Mouse (Mus musculus): ENCODE data around the gene Gsg1l. TPM values are rescaled to one million over a fixed set of nuclear protein-coding genes. Genes with fewer than 3 reads are reported as not detected.

The Gsg1l gene
- polyA plus RNA-seq, 1 experiment from 2014 or later, result 0.55 TPM

- Histone ChIP-seq H3K4me3 (ENCODE audit: low read depth, low read length) (no peak overlapping the region), H3K9me3 (ENCODE audit: control insufficient read depth, low read length) (no peaks in the 10 kb centered on the region), H3K9ac (ENCODE audit: low read length) (no peak overlapping the region), H3K4me2 (ENCODE audit: low read depth, severe bottlenecking) (no peak overlapping the region), H3K27ac (replicated peaks; ENCODE audit: low read depth, low read length) (no peak overlapping the region), H3K4me1 (ENCODE audit: control insufficient read depth, insufficient read depth, low read length) (no peaks in the 10 kb centered on the region), H3K36me3 (ENCODE audit: control insufficient read depth, insufficient read depth, low read length) (no peaks in the 10 kb centered on the region), H3K27me3 (ENCODE audit: control insufficient read depth, insufficient read depth, low read length) (peaks cover 5% of the 10 kb centered on the region; the same call in 1 of the 2 replicates)
- WGBS, result 63% methylated on average over 9 of the region's 9 CpGs
- DNase-seq (ENCODE audit: low spot score) (no peak), ATAC-seq (ENCODE audit: insufficient number of reproducible peaks, low FRiP score, low TSS enrichment, low read depth) (no peak)
Measured at GRCm38 (mm10) chr7:126075058-126075457, 7.2 kb downstream of the Gsg1l start.

- WGBS, result 92% methylated on average over 4 of the region's 4 CpGs
- Histone ChIP-seq H3K9me3 (ENCODE audit: control insufficient read depth, low read length) (no peaks in the 10 kb centered on the region), H3K36me3 (ENCODE audit: control insufficient read depth, insufficient read depth, low read length) (no peaks in the 10 kb centered on the region), H3K27ac (replicated peaks; ENCODE audit: low read depth, low read length) (no peak overlapping the region), H3K9ac (ENCODE audit: low read length) (no peak overlapping the region), H3K4me3 (ENCODE audit: low read depth, low read length) (no peak overlapping the region), H3K4me1 (ENCODE audit: control insufficient read depth, insufficient read depth, low read length) (no peaks in the 10 kb centered on the region), H3K4me2 (ENCODE audit: low read depth, severe bottlenecking) (no peak overlapping the region), H3K27me3 (ENCODE audit: control insufficient read depth, insufficient read depth, low read length) (no peaks in the 10 kb centered on the region)
- ATAC-seq (ENCODE audit: insufficient number of reproducible peaks, low FRiP score, low TSS enrichment, low read depth) (no peak), DNase-seq (ENCODE audit: low spot score) (no peak)
Measured at GRCm38 (mm10) chr7:126070321-126070720, 11.9 kb downstream of the Gsg1l start.

- 66% methylated on average over 14 of the region's 14 CpGs for whole genome bisulfite sequencing
- no peak overlapping the region for H3K27ac ChIP-seq (replicated peaks; ENCODE audit: low read depth, low read length)
- ATAC-seq (ENCODE audit: insufficient number of reproducible peaks, low FRiP score, low TSS enrichment, low read depth), result no peak
- H3K9ac ChIP-seq (ENCODE audit: low read length), result no peak overlapping the region
- H3K4me2 ChIP-seq (ENCODE audit: low read depth, severe bottlenecking), result no peak overlapping the region
- no peak for DNase-seq (ENCODE audit: low spot score)
- H3K27me3 ChIP-seq (ENCODE audit: control insufficient read depth, insufficient read depth, low read length), result no peaks in the 10 kb centered on the region
- no peak overlapping the region for H3K4me3 ChIP-seq (ENCODE audit: low read depth, low read length)
- H3K9me3 ChIP-seq (ENCODE audit: control insufficient read depth, low read length), result no peaks in the 10 kb centered on the region
- H3K4me1 ChIP-seq (ENCODE audit: control insufficient read depth, insufficient read depth, low read length), result no peaks in the 10 kb centered on the region
- H3K36me3 ChIP-seq (ENCODE audit: control insufficient read depth, insufficient read depth, low read length), result no peaks in the 10 kb centered on the region
Measured at GRCm38 (mm10) chr7:126066777-126067176, 15.4 kb downstream of the Gsg1l start.

GRCm38 (mm10) chr7:126065243-126065876 is 16.9 kb downstream of the Gsg1l start:
- Histone ChIP-seq H3K36me3 (ENCODE audit: control insufficient read depth, insufficient read depth, low read length) (no peaks in the 10 kb centered on the region), H3K9me3 (ENCODE audit: control insufficient read depth, low read length) (no peaks in the 10 kb centered on the region), H3K27ac (replicated peaks; ENCODE audit: low read depth, low read length) (no peak overlapping the region), H3K27me3 (ENCODE audit: control insufficient read depth, insufficient read depth, low read length) (no peaks in the 10 kb centered on the region), H3K9ac (ENCODE audit: low read length) (no peak overlapping the region), H3K4me1 (ENCODE audit: control insufficient read depth, insufficient read depth, low read length) (no peaks in the 10 kb centered on the region), H3K4me3 (ENCODE audit: low read depth, low read length) (no peak overlapping the region), H3K4me2 (ENCODE audit: low read depth, severe bottlenecking) (no peak overlapping the region)
- DNase-seq (ENCODE audit: low spot score), result no peak
- WGBS, result 69% methylated on average over 5 of the region's 5 CpGs
- ATAC-seq (ENCODE audit: insufficient number of reproducible peaks, low FRiP score, low TSS enrichment, low read depth), result no peak

- no peak overlapping the region for H3K27ac ChIP-seq (replicated peaks; ENCODE audit: low read depth, low read length)
- no peak overlapping the region for H3K9ac ChIP-seq (ENCODE audit: low read length)
- WGBS, result 76% methylated on average over 4 of the region's 4 CpGs
- no peaks in the 10 kb centered on the region for H3K4me1 ChIP-seq (ENCODE audit: control insufficient read depth, insufficient read depth, low read length)
- DNase-seq (ENCODE audit: low spot score), result no peak
- ATAC-seq (ENCODE audit: insufficient number of reproducible peaks, low FRiP score, low TSS enrichment, low read depth), result no peak
- H3K36me3 ChIP-seq (ENCODE audit: control insufficient read depth, insufficient read depth, low read length), result no peaks in the 10 kb centered on the region
- H3K27me3 ChIP-seq (ENCODE audit: control insufficient read depth, insufficient read depth, low read length), result no peaks in the 10 kb centered on the region
- H3K4me3 ChIP-seq (ENCODE audit: low read depth, low read length), result no peak overlapping the region
- no peak overlapping the region for H3K4me2 ChIP-seq (ENCODE audit: low read depth, severe bottlenecking)
- no peaks in the 10 kb centered on the region for H3K9me3 ChIP-seq (ENCODE audit: control insufficient read depth, low read length)
Measured at GRCm38 (mm10) chr7:126062228-126062627, 20.0 kb downstream of the Gsg1l start.

- no peaks in the 10 kb centered on the region for H3K36me3 ChIP-seq (ENCODE audit: control insufficient read depth, insufficient read depth, low read length)
- H3K27ac ChIP-seq (replicated peaks; ENCODE audit: low read depth, low read length), result no peak overlapping the region
Measured at GRCm38 (mm10) chr7:126058918-126059317, 23.3 kb downstream of the Gsg1l start.

GRCm38 (mm10) chr7:126057332-126057914 is 24.8 kb downstream of the Gsg1l start:
- 43% methylated on average over 10 of the region's 10 CpGs for WGBS
- Histone ChIP-seq H3K4me3 (ENCODE audit: low read depth, low read length) (no peak overlapping the region), H3K36me3 (ENCODE audit: control insufficient read depth, insufficient read depth, low read length) (no peaks in the 10 kb centered on the region), H3K9me3 (ENCODE audit: control insufficient read depth, low read length) (no peaks in the 10 kb centered on the region), H3K4me2 (ENCODE audit: low read depth, severe bottlenecking) (no peak overlapping the region), H3K4me1 (ENCODE audit: control insufficient read depth, insufficient read depth, low read length) (no peaks in the 10 kb centered on the region), H3K9ac (ENCODE audit: low read length) (no peak overlapping the region), H3K27me3 (ENCODE audit: control insufficient read depth, insufficient read depth, low read length) (no peaks in the 10 kb centered on the region), H3K27ac (replicated peaks; ENCODE audit: low read depth, low read length) (no peak overlapping the region)
- ATAC-seq (ENCODE audit: insufficient number of reproducible peaks, low FRiP score, low TSS enrichment, low read depth) (no peak), DNase-seq (ENCODE audit: low spot score) (no peak)

More at GRCm38 (mm10) chr7:126058918-126059317, 23.3 kb downstream of the Gsg1l start:
- H3K4me3 ChIP-seq (ENCODE audit: low read depth, low read length), result no peak overlapping the region
- DNase-seq (ENCODE audit: low spot score), result no peak
- no peak overlapping the region for H3K4me2 ChIP-seq (ENCODE audit: low read depth, severe bottlenecking)
- no peaks in the 10 kb centered on the region for H3K27me3 ChIP-seq (ENCODE audit: control insufficient read depth, insufficient read depth, low read length)
- H3K9me3 ChIP-seq (ENCODE audit: control insufficient read depth, low read length), result no peaks in the 10 kb centered on the region
- H3K4me1 ChIP-seq (ENCODE audit: control insufficient read depth, insufficient read depth, low read length), result no peaks in the 10 kb centered on the region
- no peak for ATAC-seq (ENCODE audit: insufficient number of reproducible peaks, low FRiP score, low TSS enrichment, low read depth)
- WGBS, result 69% methylated on average over 7 of the region's 7 CpGs
- no peak overlapping the region for H3K9ac ChIP-seq (ENCODE audit: low read length)

- ATAC-seq (ENCODE audit: insufficient number of reproducible peaks, low FRiP score, low TSS enrichment, low read depth) (no peak), DNase-seq (ENCODE audit: low spot score) (no peak)
- no peak overlapping the region for H3K4me3 ChIP-seq (ENCODE audit: low read depth, low read length)
- H3K27me3 ChIP-seq (ENCODE audit: control insufficient read depth, insufficient read depth, low read length), result no peaks in the 10 kb centered on the region
- no peaks in the 10 kb centered on the region for H3K4me1 ChIP-seq (ENCODE audit: control insufficient read depth, insufficient read depth, low read length)
- no peak overlapping the region for H3K4me2 ChIP-seq (ENCODE audit: low read depth, severe bottlenecking)
- H3K36me3 ChIP-seq (ENCODE audit: control insufficient read depth, insufficient read depth, low read length), result no peaks in the 10 kb centered on the region
- WGBS, result 80% methylated on average over 6 of the region's 6 CpGs
- H3K27ac ChIP-seq (replicated peaks; ENCODE audit: low read depth, low read length), result no peak overlapping the region
- H3K9ac ChIP-seq (ENCODE audit: low read length), result no peak overlapping the region
- no peaks in the 10 kb centered on the region for H3K9me3 ChIP-seq (ENCODE audit: control insufficient read depth, low read length)
Measured at GRCm38 (mm10) chr7:126054574-126054973, 27.6 kb downstream of the Gsg1l start.

- H3K27me3 ChIP-seq (ENCODE audit: control insufficient read depth, insufficient read depth, low read length), result no peaks in the 10 kb centered on the region
- WGBS, result 79% methylated on average over 7 of the region's 7 CpGs
- no peak overlapping the region for H3K4me3 ChIP-seq (ENCODE audit: low read depth, low read length)
- H3K4me1 ChIP-seq (ENCODE audit: control insufficient read depth, insufficient read depth, low read length), result no peaks in the 10 kb centered on the region
- no peaks in the 10 kb centered on the region for H3K9me3 ChIP-seq (ENCODE audit: control insufficient read depth, low read length)
- no peaks in the 10 kb centered on the region for H3K36me3 ChIP-seq (ENCODE audit: control insufficient read depth, insufficient read depth, low read length)
- no peak for DNase-seq (ENCODE audit: low spot score)
- H3K4me2 ChIP-seq (ENCODE audit: low read depth, severe bottlenecking), result no peak overlapping the region
- no peak overlapping the region for H3K27ac ChIP-seq (replicated peaks; ENCODE audit: low read depth, low read length)
- H3K9ac ChIP-seq (ENCODE audit: low read length), result no peak overlapping the region
- no peak for ATAC-seq (ENCODE audit: insufficient number of reproducible peaks, low FRiP score, low TSS enrichment, low read depth)
Measured at GRCm38 (mm10) chr7:126053618-126054017, 28.6 kb downstream of the Gsg1l start.

Data from limb, embryonic 11.5 days (tissue).